Mouse (Mus musculus) embryonic fibroblast, embryonic 13.5 days (primary cell): ENCODE measurements around the gene Rab3a.

ENCODE experiments used
- CTCF ChIP-seq: IDR thresholded peaks from 2 replicates; pipeline ENCODE4 v1.5.1; 2011; ENCODE audit warnings: mild to moderate bottlenecking, control low read depth, low read length, moderate library complexity, borderline replicate concordance; ENCODE audit not compliant: insufficient read depth
- POLR2A ChIP-seq: IDR thresholded peaks from 2 replicates; pipeline ENCODE4 v1.6.1; 2011; ENCODE audit warnings: low read depth, mild to moderate bottlenecking, control low read depth, low read length, moderate library complexity

GRCm38 (mm10) chr8:70796403-70797080, 42.1 kb downstream of the Rab3a start:
- no peak for TF ChIP-seq CTCF
- no peak for TF ChIP-seq POLR2A
